Mouse (Mus musculus) cerebellum, postnatal 4 days (tissue): ENCODE data around the gene Lrrc71.

Experiments
- DNase-seq, 2 experiments: peaks; one replicate each; pipeline ENCODE4 v3.0.0; 2022; ENCODE audit warnings: low spot score in 2 of 2, mixed read lengths in 1 of 2

Lrrc71 gene

DNA sequence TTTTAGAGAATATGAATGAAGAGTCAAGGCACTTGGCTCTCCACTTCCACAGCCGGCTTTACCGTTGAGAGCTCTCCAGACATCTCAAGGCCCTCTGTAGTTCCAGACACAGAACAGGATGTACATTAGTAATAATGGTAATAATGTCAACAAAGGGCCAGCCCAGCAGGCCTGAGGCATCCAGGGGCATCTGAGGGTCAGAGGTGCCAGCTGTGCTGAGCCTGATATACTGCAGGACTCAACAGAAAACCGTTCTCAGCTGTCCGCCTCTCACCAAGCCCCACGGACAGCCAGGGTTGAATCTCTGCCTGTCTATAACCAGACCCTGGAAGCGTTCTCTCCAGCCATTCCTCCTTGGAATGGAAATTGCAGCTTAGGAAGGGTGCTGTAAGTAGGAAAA is 23.9 kb downstream of the Lrrc71 start:
- DNase-seq: no peak

- no peak for DNase-seq
Observed at GRCm38 (mm10) chr3:87718525-87718924, 29.9 kb downstream of the Lrrc71 start.
